18 mouse cellular contexts compared by ENCODE assay signal in genomic region chr4:139081270-139081931, GRCm38 (mm10). TPM values are rescaled to one million over a fixed set of nuclear protein-coding genes. Genes with fewer than 3 reads are reported as not detected.
A peak's percentile ranks its signal among the peaks of the same experiment; 100 is the strongest.
DNase-seq lines count a peak whose midpoint lies in the region; ATAC-seq and TF ChIP-seq lines count a peak whose summit lies in the region.
"Had no signal": no experiment of that assay in that cellular context is flagged by ENCODE, and none has a peak within 500 bp of the region (broad histone marks: within the 10 kb centered on the region; RNA-seq: fewer than 3 reads in every experiment).

No protein-coding gene starts in this region.

- no peak for TF ChIP-seq POLR2A in cerebellum, adult 2 months (IDR thresholded peaks at IDR 0.05; ENCODE audit: borderline replicate concordance, insufficient read depth, low read length)

- no peaks in the 10 kb centered on the region for H3K9me3 ChIP-seq in midbrain, embryonic 14.5 days (ENCODE audit: control insufficient read depth, low read length)
- no peaks in the 10 kb centered on the region for H3K9me3 ChIP-seq in midbrain, embryonic 10.5 days (replicated peaks)
- H3K9me3 ChIP-seq: G1E; lung, embryonic 15.5 days had no signal

- H3K9ac ChIP-seq in midbrain, embryonic 14.5 days (replicated peaks; ENCODE audit: low read length), result no peak overlapping the region
- H3K9ac ChIP-seq: lung, embryonic 15.5 days had no signal

- no peak for ATAC-seq in midbrain, embryonic 14.5 days (ENCODE audit: low FRiP score, low TSS enrichment)
- no peak for ATAC-seq in granulocyte monocyte progenitor cell, adult 5-6 weeks (replicated peaks; ENCODE audit: poor library complexity, severe bottlenecking)
- ATAC-seq: activated CD4-positive, CD25-positive, alpha-beta regulatory T cell, adult 4 months had no signal

- H3K4me3 ChIP-seq in midbrain, embryonic 14.5 days (replicated peaks; ENCODE audit: low read depth, low read length), result no peak overlapping the region
- H3K4me3 ChIP-seq in midbrain, embryonic 10.5 days, result no peak overlapping the region
- H3K4me3 ChIP-seq in cerebellum, adult 2 months (replicated peaks; ENCODE audit: insufficient read depth, low read depth, low read length), result no peak overlapping the region
- H3K4me3 ChIP-seq: lung, embryonic 15.5 days had no signal

- no peak for TF ChIP-seq CTCF in cerebellum, adult 2 months (IDR thresholded peaks at IDR 0.05; ENCODE audit: borderline replicate concordance, insufficient read depth, low read depth, low read length)

- WGBS in midbrain, embryonic 14.5 days, result 59% methylated on average over 18 of the region's 18 CpGs
- WGBS in midbrain, embryonic 10.5 days, result 83% methylated on average over 18 of the region's 18 CpGs
- 17% methylated on average over 18 of the region's 18 CpGs for WGBS in cerebellum, adult 2 months

- no peak overlapping the region for H3K4me2 ChIP-seq in midbrain, embryonic 14.5 days (ENCODE audit: low read length)
- H3K4me2 ChIP-seq: lung, embryonic 15.5 days had no signal

- H3K4me1 ChIP-seq in midbrain, embryonic 14.5 days (ENCODE audit: control insufficient read depth, insufficient read depth, low read length), result peaks cover 18% of the 10 kb centered on the region
- peaks cover 23% of the 10 kb centered on the region for H3K4me1 ChIP-seq in midbrain, embryonic 10.5 days
- H3K4me1 ChIP-seq in cerebellum, adult 2 months (ENCODE audit: control insufficient read depth, insufficient read depth, low read length), result peaks cover 16% of the 10 kb centered on the region

- no peaks in the 10 kb centered on the region for H3K36me3 ChIP-seq in midbrain, embryonic 14.5 days (ENCODE audit: control insufficient read depth, insufficient read depth, low read length)
- H3K36me3 ChIP-seq in midbrain, embryonic 10.5 days, result no peaks in the 10 kb centered on the region
- H3K36me3 ChIP-seq: G1E; lung, embryonic 15.5 days had no signal

- peak overlapping the region; percentile 20; the same call in 1 of the 2 replicates for H3K27ac ChIP-seq in midbrain, embryonic 14.5 days (replicated peaks; ENCODE audit: low read depth, low read length)
- no peak overlapping the region for H3K27ac ChIP-seq in midbrain, embryonic 10.5 days (replicated peaks)
- H3K27ac ChIP-seq in cerebellum, adult 2 months (ENCODE audit: insufficient read depth, low read length), result no peak overlapping the region
- H3K27ac ChIP-seq: lung, embryonic 15.5 days had no signal

- H3K27me3 ChIP-seq in midbrain, embryonic 14.5 days (ENCODE audit: control insufficient read depth, insufficient read depth, low read length), result peaks cover 5% of the 10 kb centered on the region
- peaks cover 35% of the 10 kb centered on the region for H3K27me3 ChIP-seq in midbrain, embryonic 10.5 days (ENCODE audit: low read depth, poor library complexity, severe bottlenecking)
- no peaks in the 10 kb centered on the region for H3K27me3 ChIP-seq in cerebellum, adult 2 months (ENCODE audit: control insufficient read depth, insufficient read depth, low read length)

- peak; percentile 29 for DNase-seq in cerebellum, adult 11 months
- DNase-seq in cerebellum, postnatal 4 days (ENCODE audit: low spot score in 2 of 2), result no peak
- peak; percentile 33 for DNase-seq in midbrain, embryonic 14.5 days
- DNase-seq in midbrain, embryonic 10.5 days (ENCODE audit: low spot score), result no peak
- peak; percentile 60 to 77 for DNase-seq in cerebellum, adult 2 months
- DNase-seq in layer of hippocampus, adult 18-20 months (ENCODE audit: low spot score in 2 of 2), result peak; percentile 61 to 73
- no peak for DNase-seq in spleen, postnatal 14 days (ENCODE audit: low spot score in 2 of 2)
- DNase-seq: B cell, adult 2 months; gastrocnemius, postnatal 25 days; heart, postnatal 10 days; kidney, adult 18-20 months had no signal

RNA-seq across cellular contexts. Expression of gene Htr6, which starts 6.0 kb away (rescaled TPM):
- polyA plus RNA-seq in midbrain, embryonic 14.5 days (2014; fragmentation: Nextera tagmentation; extraction: Ambion mirVana), result 0.32 and 0.57 TPM in 2 replicates
- polyA plus RNA-seq in midbrain, embryonic 10.5 days (2016; fragmentation: Nextera tagmentation; extraction: Ambion mirVana), result not detected in 2 replicates
- polyA plus RNA-seq in cerebellum, adult 2 months (2012; rRNA removed), result 1.1 and 1.2 TPM in 2 replicates
- total RNA-seq in layer of hippocampus, adult 18-20 months (2021), result 1 to 10 TPM; 6.5 to 7.6 TPM
- not detected in 2 replicates for total RNA-seq in granulocyte monocyte progenitor cell, adult 5-6 weeks (2014; fragmentation: Nextera tagmentation)
- not detected in 2 replicates for total RNA-seq in granulocyte monocyte progenitor cell, adult 5-6 weeks (2017)
- total RNA-seq: G1E; gastrocnemius, postnatal 25 days; heart, postnatal 10 days; megakaryocyte-erythroid progenitor cell, adult 5-6 weeks; neutrophil, adult 5-6 weeks had no signal
- polyA plus RNA-seq: activated CD4-positive, CD25-positive, alpha-beta regulatory T cell, adult 4 months; G1E; lung, embryonic 15.5 days; stomach, embryonic 16.5 days had no signal

RNA-seq across cellular contexts. Expression of gene Nbl1, which starts 11.4 kb away (rescaled TPM):
- polyA plus RNA-seq in midbrain, embryonic 14.5 days (2014; fragmentation: Nextera tagmentation; extraction: Ambion mirVana), result 12.8 and 27.5 TPM in 2 replicates
- 8.7 and 14.8 TPM in 2 replicates for polyA plus RNA-seq in midbrain, embryonic 10.5 days (2016; fragmentation: Nextera tagmentation; extraction: Ambion mirVana)
- polyA plus RNA-seq in cerebellum, adult 2 months (2012; rRNA removed), result 55.0 and 63.1 TPM in 2 replicates
- 10 to 100 TPM; 80.3 to 92.2 TPM for total RNA-seq in layer of hippocampus, adult 18-20 months (2021)
- not detected in 2 replicates for total RNA-seq in granulocyte monocyte progenitor cell, adult 5-6 weeks (2014; fragmentation: Nextera tagmentation)
- total RNA-seq in granulocyte monocyte progenitor cell, adult 5-6 weeks (2017), result not detected in 2 replicates
- total RNA-seq: megakaryocyte-erythroid progenitor cell, adult 5-6 weeks; neutrophil, adult 5-6 weeks had no signal

RNA-seq across cellular contexts. Expression of gene Minos1, which starts 49.5 kb away (rescaled TPM):
- polyA plus RNA-seq in midbrain, embryonic 14.5 days (2014; fragmentation: Nextera tagmentation; extraction: Ambion mirVana), result 346 and 393 TPM in 2 replicates
- 359 and 362 TPM in 2 replicates for polyA plus RNA-seq in midbrain, embryonic 10.5 days (2016; fragmentation: Nextera tagmentation; extraction: Ambion mirVana)
- polyA plus RNA-seq in cerebellum, adult 2 months (2012; rRNA removed), result 212 and 218 TPM in 2 replicates
- 100 to 1,000 TPM; 189 to 193 TPM for total RNA-seq in layer of hippocampus, adult 18-20 months (2021)
- 530 and 613 TPM in 2 replicates for total RNA-seq in granulocyte monocyte progenitor cell, adult 5-6 weeks (2014; fragmentation: Nextera tagmentation)
- 186 and 246 TPM in 2 replicates for total RNA-seq in granulocyte monocyte progenitor cell, adult 5-6 weeks (2017)

Comparison
In these comparisons a context has a peak if more than half of its experiments do, and no peak if none do; other contexts are left out.
1. DNase-seq: peak in cerebellum, adult 11 months (single experiment), midbrain, embryonic 14.5 days (single experiment), cerebellum, adult 2 months (2 of 2) and layer of hippocampus, adult 18-20 months (2 of 2); none in cerebellum, postnatal 4 days (0 of 2), midbrain, embryonic 10.5 days (single experiment) and spleen, postnatal 14 days (0 of 2).